Mouse (Mus musculus) lung, embryonic 16.5 days (tissue): ENCODE data around the gene Gprin3. TPM values are rescaled to one million over a fixed set of nuclear protein-coding genes. Genes with fewer than 3 reads are reported as not detected.

Experiments used
- ATAC-seq: fragments of 200-750 bp; cut with Nextera tagmentation; 2 replicates; pipeline ENCODE4 v1.8.0; 2017; ENCODE audit warnings: low read depth, mild to moderate bottlenecking, moderate library complexity
- H3K27ac ChIP-seq: fragments of 300-500 bp; sonication (generic); 2 replicates; pipeline ENCODE4 v1.5.1; 2014; ENCODE audit warnings: mild to moderate bottlenecking, control low read depth, low read length
- H3K27me3 ChIP-seq: fragments of 300-500 bp; sonication (generic); 2 replicates; pipeline ENCODE4 v1.6.1; 2014; ENCODE audit warnings: low read depth, low read length, mixed read lengths; ENCODE audit not compliant: control insufficient read depth, insufficient read depth
- H3K36me3 ChIP-seq: fragments of 300-500 bp; sonication (generic); 2 replicates; pipeline ENCODE4 v1.6.1; 2014; ENCODE audit warnings: low read length; ENCODE audit not compliant: control insufficient read depth, insufficient read depth
- H3K4me1 ChIP-seq: fragments of 300-500 bp; sonication (generic); replicated peaks from 2 replicates; pipeline ENCODE4 v1.6.1; 2014; ENCODE audit warnings: low read length, mixed read lengths; ENCODE audit not compliant: control insufficient read depth, insufficient read depth
- H3K4me2 ChIP-seq: fragments of 300-500 bp; sonication (generic); 2 replicates; pipeline ENCODE4 v1.6.1; 2014; ENCODE audit warnings: low read depth, low read length, control low read depth
- H3K4me3 ChIP-seq: fragments of 300-500 bp; sonication (generic); 2 replicates; pipeline ENCODE4 v1.5.1; 2014; ENCODE audit warnings: mild to moderate bottlenecking, low read length, control low read depth
- H3K9ac ChIP-seq: fragments of 300-500 bp; sonication (generic); 2 replicates; pipeline ENCODE4 v1.6.1; 2014; ENCODE audit warnings: low read length, control low read depth
- H3K9me3 ChIP-seq: fragments of 300-500 bp; sonication (generic); 2 replicates; pipeline ENCODE4 v1.6.1; 2016; ENCODE audit warnings: low read length; ENCODE audit not compliant: control insufficient read depth
- WGBS: fragments of 180-500 bp; shearing (Covaris S2); extraction: QIAGEN DNeasy Blood & Tissue Kit; methylation state at CpG from one replicate; pipeline ENCODE4 v1.1.7; 2014; 5-methylcytosine and 5-hydroxymethylcytosine counted together
- polyA plus RNA-seq: library from polyadenylated mRNA; unstranded; fragments of >200 nt; fragmentation: Nextera tagmentation; extraction: Ambion mirVana; gene quantifications from 2 replicates; pipeline ENCODE4 v1.2.1, GENCODE M21; 2015

Gene Gprin3
- polyA plus RNA-seq, 1 experiment from 2014 or later, result 8.4 TPM

- ATAC-seq, result no peak
- Histone ChIP-seq H3K9ac (no peak overlapping the region), H3K4me2 (no peak overlapping the region), H3K4me1 (no peaks in the 10 kb centered on the region), H3K36me3 (no peaks in the 10 kb centered on the region), H3K27me3 (no peaks in the 10 kb centered on the region), H3K9me3 (no peaks in the 10 kb centered on the region), H3K4me3 (no peak overlapping the region), H3K27ac (no peak overlapping the region)
- WGBS, result 77% methylated on average over 2 of the region's 2 CpGs
Measured at GRCm38 (mm10) chr6:59363282-59363681, 62.8 kb downstream of the Gprin3 start.

DNA sequence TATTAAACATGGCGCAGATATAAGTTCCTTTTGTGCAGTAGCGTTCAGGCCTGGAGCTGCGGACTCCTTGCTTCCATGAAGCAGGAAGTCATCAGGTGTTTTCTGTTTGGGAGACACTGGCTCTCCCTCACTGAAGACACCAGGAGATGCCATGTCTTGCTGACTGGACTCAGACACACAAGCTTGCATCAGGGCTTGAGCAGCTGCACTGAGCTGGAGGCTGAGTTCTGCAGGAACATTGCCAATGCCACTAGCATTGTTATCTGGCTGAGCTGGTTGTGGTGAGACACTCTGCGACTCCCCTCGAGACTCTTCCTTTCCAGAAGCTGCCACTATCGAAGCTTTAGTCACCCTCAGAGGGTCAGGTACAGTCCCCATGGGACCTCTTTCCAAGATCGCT, 71.2 kb downstream of the Gprin3 start:
- Histone ChIP-seq H3K27me3 (no peaks in the 10 kb centered on the region), H3K9ac (no peak overlapping the region), H3K36me3 (no peaks in the 10 kb centered on the region), H3K4me3 (no peak overlapping the region), H3K27ac (no peak overlapping the region), H3K9me3 (no peaks in the 10 kb centered on the region), H3K4me2 (no peak overlapping the region), H3K4me1 (no peaks in the 10 kb centered on the region)
- no peak for ATAC-seq
- 90% methylated on average over 7 of the region's 7 CpGs for WGBS

DNA sequence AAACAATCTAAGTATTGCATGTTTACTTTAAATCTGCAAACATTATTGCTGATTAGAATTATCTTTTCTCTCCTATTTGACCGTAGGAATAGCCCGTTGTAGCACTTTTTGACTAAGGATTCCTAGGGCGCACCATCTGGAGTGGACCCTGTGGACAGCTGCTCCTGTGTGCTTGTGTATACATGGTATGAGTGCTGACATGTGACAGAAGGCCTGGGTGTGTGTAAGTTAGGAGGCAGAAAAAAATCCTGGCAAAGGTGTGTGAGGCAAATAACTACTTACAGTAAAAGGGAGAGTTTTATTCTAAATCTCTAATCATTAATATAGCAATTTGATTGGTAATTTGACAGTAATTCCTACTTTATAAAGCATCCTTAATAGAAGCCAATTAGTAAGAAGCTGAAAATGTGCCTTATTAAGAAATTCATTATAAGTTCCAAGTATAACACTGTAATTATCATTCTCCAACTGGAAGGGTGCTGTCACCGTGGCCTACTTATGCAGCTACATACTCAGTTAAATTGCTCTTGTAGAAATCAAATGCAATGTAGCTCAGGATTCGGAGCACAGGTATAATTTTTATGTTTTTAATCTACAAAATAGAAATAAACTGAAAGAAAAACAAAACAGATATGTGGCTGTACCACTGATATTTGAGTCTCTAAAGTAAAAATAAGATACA, 74.8 kb downstream of the Gprin3 start:
- Histone ChIP-seq H3K36me3 (no peaks in the 10 kb centered on the region), H3K27ac (no peak overlapping the region), H3K4me1 (no peaks in the 10 kb centered on the region), H3K4me3 (no peak overlapping the region), H3K9ac (no peak overlapping the region), H3K9me3 (no peaks in the 10 kb centered on the region), H3K4me2 (no peak overlapping the region), H3K27me3 (no peaks in the 10 kb centered on the region)
- no peak for ATAC-seq
- WGBS, result 73% methylated on average over 5 of the region's 5 CpGs

DNA sequence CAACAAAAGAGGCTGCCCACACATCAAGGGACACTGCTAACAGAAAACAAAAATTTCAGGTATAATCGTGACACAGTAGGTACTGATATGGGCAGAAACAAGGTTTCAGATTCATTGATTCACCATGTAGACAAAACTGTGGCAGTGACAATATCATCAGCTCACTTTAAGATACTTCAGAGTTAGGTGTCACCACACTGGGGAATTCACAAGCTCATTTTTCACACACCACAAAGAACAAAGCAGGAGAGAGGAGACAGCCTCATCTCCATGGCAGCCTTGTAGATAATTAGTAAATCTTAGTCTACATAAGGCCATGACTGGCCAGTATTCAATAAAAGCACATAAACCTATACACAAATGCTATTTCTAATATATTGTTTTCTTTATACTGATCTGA, 77.4 kb downstream of the Gprin3 start:
- WGBS, result 88% methylated on average over 1 of the region's 1 CpGs
- no peaks in the 10 kb centered on the region for H3K9me3 ChIP-seq
- no peak overlapping the region for H3K9ac ChIP-seq
- no peaks in the 10 kb centered on the region for H3K27me3 ChIP-seq
- H3K27ac ChIP-seq, result no peak overlapping the region
- no peaks in the 10 kb centered on the region for H3K36me3 ChIP-seq
- H3K4me1 ChIP-seq, result no peaks in the 10 kb centered on the region
- no peak overlapping the region for H3K4me3 ChIP-seq
- H3K4me2 ChIP-seq, result no peak overlapping the region
- no peak for ATAC-seq

- Histone ChIP-seq H3K27ac (no peak overlapping the region), H3K27me3 (no peaks in the 10 kb centered on the region), H3K36me3 (no peaks in the 10 kb centered on the region), H3K9me3 (no peaks in the 10 kb centered on the region), H3K9ac (no peak overlapping the region), H3K4me1 (no peaks in the 10 kb centered on the region), H3K4me3 (no peak overlapping the region), H3K4me2 (no peak overlapping the region)
- ATAC-seq, result no peak
- 59% methylated on average over 1 of the region's 1 CpGs for WGBS
Measured at GRCm38 (mm10) chr6:59341146-59341545, 84.9 kb downstream of the Gprin3 start.

GRCm38 (mm10) chr6:59328297-59328696, 97.8 kb downstream of the Gprin3 start:
- Histone ChIP-seq H3K4me3 (no peak overlapping the region), H3K4me1 (no peaks in the 10 kb centered on the region), H3K4me2 (no peak overlapping the region), H3K9ac (no peak overlapping the region), H3K27ac (no peak overlapping the region), H3K36me3 (no peaks in the 10 kb centered on the region), H3K27me3 (no peaks in the 10 kb centered on the region), H3K9me3 (no peaks in the 10 kb centered on the region)
- 72% methylated on average over 1 of the region's 1 CpGs for WGBS
- no peak for ATAC-seq

DNA sequence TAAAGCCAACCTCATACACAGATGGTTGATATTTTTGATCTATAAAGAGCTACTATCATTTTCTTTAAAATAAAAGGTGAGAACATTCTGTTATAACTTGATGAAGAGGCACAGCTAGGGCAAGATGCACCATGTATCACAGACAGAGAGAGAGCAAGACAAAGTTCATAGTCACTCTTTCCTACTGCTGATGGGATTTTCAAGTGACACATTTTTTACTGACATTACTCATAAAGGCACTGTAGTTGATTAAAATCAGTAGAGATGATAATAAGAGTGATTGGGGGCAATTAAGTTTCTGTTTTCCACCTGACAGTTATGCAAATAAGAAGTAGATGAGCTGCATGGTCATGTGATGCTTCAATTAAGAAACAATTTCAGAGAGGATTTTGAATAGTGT, 110.2 kb downstream of the Gprin3 start:
- H3K27ac ChIP-seq, result no peak overlapping the region
- no peaks in the 10 kb centered on the region for H3K9me3 ChIP-seq
- H3K4me3 ChIP-seq, result no peak overlapping the region
- no peak for ATAC-seq
- no peaks in the 10 kb centered on the region for H3K4me1 ChIP-seq
- H3K9ac ChIP-seq, result no peak overlapping the region
- no peaks in the 10 kb centered on the region for H3K27me3 ChIP-seq
- no peaks in the 10 kb centered on the region for H3K36me3 ChIP-seq
- H3K4me2 ChIP-seq, result no peak overlapping the region

GRCm38 (mm10) chr6:59315090-59315489, 111.0 kb downstream of the Gprin3 start:
- H3K27me3 ChIP-seq, result no peaks in the 10 kb centered on the region
- no peaks in the 10 kb centered on the region for H3K9me3 ChIP-seq
- H3K9ac ChIP-seq, result no peak overlapping the region
- ATAC-seq, result no peak
- no peaks in the 10 kb centered on the region for H3K36me3 ChIP-seq
- H3K4me2 ChIP-seq, result no peak overlapping the region
- no peaks in the 10 kb centered on the region for H3K4me1 ChIP-seq
- no peak overlapping the region for H3K27ac ChIP-seq
- no peak overlapping the region for H3K4me3 ChIP-seq

DNA sequence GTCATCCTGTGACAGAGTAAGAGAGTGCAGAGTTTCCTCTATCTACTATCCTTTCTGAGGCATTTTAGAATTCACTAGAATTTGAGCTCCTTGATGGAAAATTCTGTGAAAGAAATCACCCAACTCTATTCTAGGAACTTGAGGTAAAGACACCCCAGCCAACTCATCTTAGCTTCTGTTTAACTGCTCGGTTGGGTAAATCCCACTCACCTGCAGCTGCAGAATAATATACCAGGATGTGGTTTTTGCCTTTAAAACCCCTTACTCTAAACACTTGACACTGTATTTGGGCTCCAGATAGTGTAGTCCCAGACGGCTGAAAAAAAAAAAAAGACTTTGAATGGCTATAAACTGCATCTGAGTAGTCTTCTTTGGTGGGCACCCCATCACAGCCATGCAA, 112.9 kb downstream of the Gprin3 start:
- 45% methylated on average over 2 of the region's 2 CpGs for WGBS
- Histone ChIP-seq H3K27me3 (no peaks in the 10 kb centered on the region), H3K9ac (no peak overlapping the region), H3K4me3 (no peak overlapping the region), H3K4me1 (no peaks in the 10 kb centered on the region), H3K27ac (no peak overlapping the region), H3K9me3 (no peaks in the 10 kb centered on the region), H3K4me2 (no peak overlapping the region), H3K36me3 (no peaks in the 10 kb centered on the region)
- no peak for ATAC-seq

GRCm38 (mm10) chr6:59311241-59311640, 114.9 kb downstream of the Gprin3 start:
- H3K27me3 ChIP-seq, result no peaks in the 10 kb centered on the region
- WGBS, result 91% methylated on average over 2 of the region's 2 CpGs
- no peak overlapping the region for H3K27ac ChIP-seq
- no peak for ATAC-seq
- no peak overlapping the region for H3K9ac ChIP-seq
- H3K4me1 ChIP-seq, result no peaks in the 10 kb centered on the region
- H3K36me3 ChIP-seq, result no peaks in the 10 kb centered on the region
- no peaks in the 10 kb centered on the region for H3K9me3 ChIP-seq
- no peak overlapping the region for H3K4me3 ChIP-seq
- H3K4me2 ChIP-seq, result no peak overlapping the region
